Mouse (Mus musculus): ENCODE data around the gene Ddx52.

DNA sequence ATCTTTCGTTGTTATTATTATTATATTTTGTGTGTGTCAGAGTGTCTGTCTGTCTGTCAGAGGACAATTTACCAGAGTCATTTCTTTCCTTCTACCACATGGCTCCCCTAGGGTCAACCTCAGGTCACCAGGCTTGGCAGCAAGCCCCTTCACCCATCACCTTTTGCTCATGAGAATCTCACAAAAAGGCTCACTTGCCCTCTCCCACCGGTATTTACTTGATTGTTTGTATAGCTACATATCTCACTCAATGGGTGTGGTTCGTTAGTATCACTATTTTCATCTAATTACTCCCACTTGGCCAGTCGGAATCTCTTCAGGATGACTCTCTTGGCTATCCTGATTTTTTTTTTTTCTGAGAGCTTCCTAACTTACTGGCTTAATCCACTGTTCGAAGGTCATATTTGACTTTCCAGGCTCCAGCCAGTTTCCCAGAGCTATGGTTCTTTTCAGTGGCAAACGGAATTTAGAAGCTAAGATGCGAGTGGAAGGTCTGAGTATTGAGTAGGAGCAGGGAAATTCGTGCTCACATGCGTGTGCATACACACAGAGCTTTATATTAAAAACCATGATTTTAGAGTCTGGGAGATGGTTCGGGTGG, 9.3 kb upstream of the Ddx52 start:
- TF ChIP-seq CTCF (IDR thresholded peaks at IDR 0.05; ENCODE audit: borderline replicate concordance, control insufficient read depth, extremely low read depth, insufficient read depth, low read length, poor library complexity) (no peak), POLR2A (IDR thresholded peaks at IDR 0.05; ENCODE audit: control insufficient read depth, extremely low read depth, insufficient read depth, low read length, poor library complexity) (no peak)
